Mouse (Mus musculus) brain, embryonic 14.5 days (tissue): ENCODE data around the gene Chad.

Experiments used
- CTCF ChIP-seq: fragments of 200-500 bp; IDR thresholded peaks from 2 replicates; pipeline ENCODE4 v1.5.1; 2012; ENCODE audit warnings: inconsistent platforms, mild to moderate bottlenecking, moderate library complexity, borderline replicate concordance; ENCODE audit not compliant: insufficient read depth, insufficient read length; ENCODE audit errors: extremely low read depth
- POLR2A ChIP-seq: fragments of 200-500 bp; IDR thresholded peaks from 2 replicates; pipeline ENCODE4 v1.6.1; 2012; ENCODE audit warnings: mild to moderate bottlenecking, inconsistent platforms, borderline replicate concordance; ENCODE audit not compliant: poor library complexity, insufficient read depth, insufficient read length, severe bottlenecking; ENCODE audit errors: extremely low read depth

GRCm38 (mm10) chr11:94546381-94546780 is 18.5 kb upstream of the Chad start:
- TF ChIP-seq CTCF (no peak), POLR2A (no peak)
